20 mouse cellular contexts compared by ENCODE assay signal in genomic region chr3:9159073-9159472, GRCm38 (mm10).
A peak's percentile ranks its signal among the peaks of the same experiment; 100 is the strongest.
DNase-seq lines count a peak whose midpoint lies in the region; ATAC-seq lines count a peak whose summit lies in the region.
"Had no signal": no experiment of that assay in that cellular context is flagged by ENCODE, and none has a peak within 500 bp of the region (broad histone marks: within the 10 kb centered on the region; RNA-seq: fewer than 3 reads in every experiment).

No protein-coding gene starts in this region.

- no peak overlapping the region for H3K27ac ChIP-seq in heart, embryonic 13.5 days (replicated peaks)
- H3K27ac ChIP-seq in kidney, embryonic 15.5 days, result no peak overlapping the region
- H3K27ac ChIP-seq: macrophage had no signal

- intact Hi-C loops in heart, postnatal 25 days (cut with DNase I), result no loop called here

- H3K27me3 ChIP-seq in heart, embryonic 13.5 days (replicated peaks), result no peaks in the 10 kb centered on the region
- H3K27me3 ChIP-seq in kidney, embryonic 15.5 days, result no peaks in the 10 kb centered on the region

- H3K36me3 ChIP-seq in heart, embryonic 13.5 days, result no peaks in the 10 kb centered on the region
- no peaks in the 10 kb centered on the region for H3K36me3 ChIP-seq in kidney, embryonic 15.5 days

- no peak overlapping the region for H3K4me3 ChIP-seq in heart, embryonic 13.5 days
- H3K4me3 ChIP-seq in kidney, embryonic 15.5 days (replicated peaks), result no peak overlapping the region
- H3K4me3 ChIP-seq: erythroblast, embryonic 14.5 days had no signal

- H3K4me2 ChIP-seq in heart, embryonic 13.5 days, result peak overlapping the region; percentile 36
- H3K4me2 ChIP-seq in kidney, embryonic 15.5 days, result no peak overlapping the region
- H3K4me2 ChIP-seq: liver, embryonic 11.5 days; lung, embryonic 14.5 days had no signal

- no peak for ATAC-seq in heart, embryonic 13.5 days (ENCODE audit: extremely low read depth, insufficient number of reproducible peaks, low FRiP score, low TSS enrichment)
- no peak for ATAC-seq in kidney, embryonic 15.5 days (replicated peaks; ENCODE audit: low FRiP score)
- ATAC-seq: forebrain, embryonic 14.5 days; midbrain, embryonic 16.5 days; Patski had no signal

- H3K9ac ChIP-seq in heart, embryonic 13.5 days, result no peak overlapping the region
- H3K9ac ChIP-seq in kidney, embryonic 15.5 days, result no peak overlapping the region
- H3K9ac ChIP-seq: lung, embryonic 14.5 days had no signal

- H3K4me1 ChIP-seq in heart, embryonic 13.5 days, result peaks cover 9% of the 10 kb centered on the region
- 0 out of 2 replicates have a peak, but pooled peaks cover 6% of the 10 kb centered on the region for H3K4me1 ChIP-seq in kidney, embryonic 15.5 days

- DNase-seq in heart, postnatal 25 days (ENCODE audit: low spot score), result no peak
- peak; percentile 20 to 49 for DNase-seq in kidney, postnatal 4 days
- DNase-seq in ZHBTc4 (ENCODE audit: low read depth, low spot score), result peak; percentile 84
- peak; percentile 31 for DNase-seq in mesoderm, embryonic 11.5 days (ENCODE audit: low read depth, low spot score)
- no peak for DNase-seq in gastrocnemius, adult 18-20 months (ENCODE audit: low spot score)
- no peak for DNase-seq in urinary bladder, adult 2 months (ENCODE audit: low spot score)
- DNase-seq: cerebellum, adult 9-11 months; heart, postnatal 10 days; lung, embryonic 14.5 days; retina, postnatal 1 day; right cerebral cortex, postnatal 4 days; thymus, adult 2 months had no signal

- H3K9me3 ChIP-seq in heart, embryonic 13.5 days, result no peaks in the 10 kb centered on the region
- H3K9me3 ChIP-seq in kidney, embryonic 15.5 days (replicated peaks), result no peaks in the 10 kb centered on the region

- WGBS in heart, embryonic 13.5 days, result 37% methylated on average over 15 of the region's 15 CpGs
- 24% methylated on average over 15 of the region's 15 CpGs for WGBS in kidney, embryonic 15.5 days

Comparison
In these comparisons a context has a peak if more than half of its experiments do, and no peak if none do; other contexts are left out.
1. DNase-seq: peak in kidney, postnatal 4 days (2 of 2), ZHBTc4 (single experiment) and mesoderm, embryonic 11.5 days (single experiment); none in heart, postnatal 25 days (single experiment), gastrocnemius, adult 18-20 months (single experiment) and urinary bladder, adult 2 months (single experiment).